Mouse (Mus musculus) bone marrow, adult 2 months (tissue): ENCODE data around the gene Lmbrd1.

Experiments
- CTCF ChIP-seq: fragments of 200-500 bp; IDR thresholded peaks from 2 replicates; pipeline ENCODE4 v1.5.1; 2011; ENCODE audit warnings: low read length, control low read depth; ENCODE audit not compliant: control insufficient read depth, insufficient read depth
- POLR2A ChIP-seq: fragments of 200-500 bp; IDR thresholded peaks from 2 replicates; pipeline ENCODE4 v1.6.1; 2011; ENCODE audit warnings: low read depth, mild to moderate bottlenecking, control low read depth, low read length, borderline replicate concordance; ENCODE audit not compliant: control insufficient read depth

DNA sequence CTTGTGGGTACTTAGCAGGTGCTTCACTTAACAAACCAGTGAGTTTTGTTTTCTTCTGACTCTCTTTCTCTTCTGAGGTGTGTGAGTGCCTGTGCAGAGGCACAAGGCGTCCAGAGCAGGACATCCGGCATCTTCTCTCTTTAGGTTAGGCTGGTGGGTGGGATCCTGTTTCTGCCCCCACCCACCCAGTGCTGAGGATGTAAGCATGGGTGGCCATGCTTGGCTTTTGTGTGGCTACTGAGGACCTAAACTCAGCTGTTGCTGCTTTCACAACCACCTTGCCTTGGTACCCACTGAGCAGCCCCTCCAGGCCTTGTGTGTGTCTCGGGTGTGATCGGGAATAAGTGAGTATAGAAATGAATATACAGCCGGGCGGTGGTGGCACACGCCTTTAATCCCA lies 7.2 kb downstream of the Lmbrd1 start:
- no peak for TF ChIP-seq CTCF
- TF ChIP-seq POLR2A = no peak
